ENCODE assay signal across 9 mouse cellular contexts in genomic region chr4:155838187-155839153, GRCm38 (mm10). TPM values are rescaled to one million over a fixed set of nuclear protein-coding genes. Genes with fewer than 3 reads are reported as not detected.
A peak's percentile ranks its signal among the peaks of the same experiment; 100 is the strongest.
DNase-seq lines count a peak whose midpoint lies in the region; ATAC-seq lines count a peak whose summit lies in the region.
"Had no signal": no experiment of that assay in that cellular context is flagged by ENCODE, and none has a peak within 500 bp of the region (broad histone marks: within the 10 kb centered on the region; RNA-seq: fewer than 3 reads in every experiment).

No protein-coding gene starts in this region.

- peak overlapping the region; percentile 77 for H3K4me2 ChIP-seq in kidney, embryonic 15.5 days
- peak overlapping the region; percentile 85; the same call in 1 of the 2 replicates for H3K4me2 ChIP-seq in heart, embryonic 15.5 days

- peaks cover 14% of the 10 kb centered on the region for H3K36me3 ChIP-seq in kidney, embryonic 15.5 days
- H3K36me3 ChIP-seq in heart, embryonic 15.5 days: peaks cover 2% of the 10 kb centered on the region; the same call in 1 of the 2 replicates

- peak overlapping the region; percentile 91 for H3K27ac ChIP-seq in kidney, embryonic 15.5 days
- peak overlapping the region; percentile 92 for H3K27ac ChIP-seq in brown adipose tissue, adult 24 weeks (replicated peaks; ENCODE audit: low read depth, low read length)
- H3K27ac ChIP-seq in heart, embryonic 15.5 days: peak overlapping the region; percentile 85

- ATAC-seq in kidney, embryonic 15.5 days (replicated peaks; ENCODE audit: low FRiP score): no peak
- no peak for ATAC-seq in heart, embryonic 15.5 days (replicated peaks; ENCODE audit: insufficient number of reproducible peaks, insufficient read depth, low FRiP score, low read depth)
- ATAC-seq in erythroblast, adult 5-6 weeks (replicated peaks; ENCODE audit: low FRiP score, poor library complexity, severe bottlenecking): no peak

- no peak for DNase-seq in kidney, adult 11 months
- peak; percentile 79 for DNase-seq in lung, postnatal 10 days
- DNase-seq in cerebellum, adult 11 months: no peak
- no peak for DNase-seq in adrenal gland, adult 8-10 months

- no peak overlapping the region; the same call in 1 of the 2 replicates for H3K9ac ChIP-seq in kidney, embryonic 15.5 days
- no peak overlapping the region for H3K9ac ChIP-seq in heart, embryonic 15.5 days

- no peaks in the 10 kb centered on the region for H3K27me3 ChIP-seq in kidney, embryonic 15.5 days
- peaks cover 5% of the 10 kb centered on the region; the same call in 1 of the 2 replicates for H3K27me3 ChIP-seq in heart, embryonic 15.5 days

- H3K4me1 ChIP-seq in kidney, embryonic 15.5 days: peaks cover 55% of the 10 kb centered on the region
- H3K4me1 ChIP-seq in brown adipose tissue, adult 24 weeks (ENCODE audit: control insufficient read depth, insufficient read depth, insufficient read length, low read length): peaks cover 23% of the 10 kb centered on the region
- H3K4me1 ChIP-seq in heart, embryonic 15.5 days (replicated peaks): peaks cover 51% of the 10 kb centered on the region

- no peak overlapping the region for H3K4me3 ChIP-seq in kidney, embryonic 15.5 days (replicated peaks)
- H3K4me3 ChIP-seq in brown adipose tissue, adult 24 weeks (ENCODE audit: insufficient read depth, low read depth, low read length): no peak overlapping the region
- H3K4me3 ChIP-seq in heart, embryonic 15.5 days: peak overlapping the region; percentile 53; the same call in 1 of the 2 replicates

- 52% methylated on average over 8 of the region's 8 CpGs for WGBS in kidney, embryonic 15.5 days
- WGBS in heart, embryonic 15.5 days: 36% methylated on average over 8 of the region's 8 CpGs

- H3K9me3 ChIP-seq in kidney, embryonic 15.5 days (replicated peaks): no peaks in the 10 kb centered on the region
- no peaks in the 10 kb centered on the region for H3K9me3 ChIP-seq in heart, embryonic 15.5 days (replicated peaks)

RNA-seq across cellular contexts. Expression of gene Mxra8, which starts 1.0 kb away (rescaled TPM):
- polyA plus RNA-seq in kidney, embryonic 15.5 days (2015; fragmentation: Nextera tagmentation; extraction: Ambion mirVana): 90.7 and 106 TPM in 2 replicates
- polyA plus RNA-seq in brown adipose tissue, adult 24 weeks (2012; ENCODE audit: insufficient read depth, insufficient read length, missing spikeins): 17.3 and 22.3 TPM in 2 replicates
- 72.7 and 91.4 TPM in 2 replicates for polyA plus RNA-seq in heart, embryonic 15.5 days (2015; fragmentation: Nextera tagmentation; extraction: Ambion mirVana)
- total RNA-seq in adrenal gland, adult 8-10 months (2022): 10 to 100 TPM; 45.1 to 93.9 (median 66.8) TPM
- total RNA-seq in erythroblast, adult 5-6 weeks (2015; ENCODE audit: low replicate concordance): 2.1 TPM in 1 of 2 replicates, not detected in the other
- not detected in 2 replicates for total RNA-seq in erythroblast, adult 5-6 weeks (2017; ENCODE audit: low replicate concordance)
- total RNA-seq: common myeloid progenitor, adult 5-6 weeks had no signal

RNA-seq across cellular contexts. Expression of gene Aurkaip1, which starts 7.4 kb away (rescaled TPM):
- 149 and 158 TPM in 2 replicates for polyA plus RNA-seq in kidney, embryonic 15.5 days (2015; fragmentation: Nextera tagmentation; extraction: Ambion mirVana)
- 259 and 309 TPM in 2 replicates for polyA plus RNA-seq in brown adipose tissue, adult 24 weeks (2012; ENCODE audit: insufficient read depth, insufficient read length, missing spikeins)
- polyA plus RNA-seq in heart, embryonic 15.5 days (2015; fragmentation: Nextera tagmentation; extraction: Ambion mirVana): 121 and 124 TPM in 2 replicates
- total RNA-seq in adrenal gland, adult 8-10 months (2022): 100 to 1,000 TPM; 134 to 175 (median 158) TPM
- 25.0 and 35.9 TPM in 2 replicates for total RNA-seq in erythroblast, adult 5-6 weeks (2015; ENCODE audit: low replicate concordance)
- 48.7 and 56.0 TPM in 2 replicates for total RNA-seq in erythroblast, adult 5-6 weeks (2017; ENCODE audit: low replicate concordance)

RNA-seq across cellular contexts. Expression of gene Dvl1, which starts 8.7 kb away (rescaled TPM):
- polyA plus RNA-seq in kidney, embryonic 15.5 days (2015; fragmentation: Nextera tagmentation; extraction: Ambion mirVana): 5.2 and 5.3 TPM in 2 replicates
- polyA plus RNA-seq in brown adipose tissue, adult 24 weeks (2012; ENCODE audit: insufficient read depth, insufficient read length, missing spikeins): 19.2 and 20.2 TPM in 2 replicates
- 8.1 and 12.2 TPM in 2 replicates for polyA plus RNA-seq in heart, embryonic 15.5 days (2015; fragmentation: Nextera tagmentation; extraction: Ambion mirVana)
- total RNA-seq in adrenal gland, adult 8-10 months (2022): 100 to 1,000 TPM in 1 of 4 experiments, 10 to 100 TPM in 3; 69.6 to 110 (median 73.1) TPM
- total RNA-seq in erythroblast, adult 5-6 weeks (2015; ENCODE audit: low replicate concordance): 3.7 and 6.7 TPM in 2 replicates
- 4.8 and 6.3 TPM in 2 replicates for total RNA-seq in erythroblast, adult 5-6 weeks (2017; ENCODE audit: low replicate concordance)

RNA-seq across cellular contexts. Expression of gene Tas1r3, which starts 24.7 kb away (rescaled TPM):
- polyA plus RNA-seq in kidney, embryonic 15.5 days (2015; fragmentation: Nextera tagmentation; extraction: Ambion mirVana): 0.18 and 0.19 TPM in 2 replicates
- not detected in 2 replicates for polyA plus RNA-seq in brown adipose tissue, adult 24 weeks (2012; ENCODE audit: insufficient read depth, insufficient read length, missing spikeins)
- 0.14 TPM in 2 replicates for polyA plus RNA-seq in heart, embryonic 15.5 days (2015; fragmentation: Nextera tagmentation; extraction: Ambion mirVana)
- 1 to 10 TPM in 1 of 4 experiments, under 1 TPM in 3; 0.46 to 1.2 (median 0.62) TPM for total RNA-seq in adrenal gland, adult 8-10 months (2022)
- not detected in 2 replicates for total RNA-seq in erythroblast, adult 5-6 weeks (2015; ENCODE audit: low replicate concordance)
- total RNA-seq in erythroblast, adult 5-6 weeks (2017; ENCODE audit: low replicate concordance): 0.14 and 0.85 TPM in 2 replicates

RNA-seq across cellular contexts. Expression of gene Ccnl2, which starts 26.2 kb away (rescaled TPM):
- polyA plus RNA-seq in kidney, embryonic 15.5 days (2015; fragmentation: Nextera tagmentation; extraction: Ambion mirVana): 158 and 173 TPM in 2 replicates
- 28.2 and 61.6 TPM in 2 replicates for polyA plus RNA-seq in brown adipose tissue, adult 24 weeks (2012; ENCODE audit: insufficient read depth, insufficient read length, missing spikeins)
- 106 and 123 TPM in 2 replicates for polyA plus RNA-seq in heart, embryonic 15.5 days (2015; fragmentation: Nextera tagmentation; extraction: Ambion mirVana)
- total RNA-seq in adrenal gland, adult 8-10 months (2022): 100 to 1,000 TPM in 3 of 4 experiments, 10 to 100 TPM in 1; 88.5 to 164 (median 122) TPM
- 117 and 136 TPM in 2 replicates for total RNA-seq in erythroblast, adult 5-6 weeks (2015; ENCODE audit: low replicate concordance)
- 187 and 202 TPM in 2 replicates for total RNA-seq in erythroblast, adult 5-6 weeks (2017; ENCODE audit: low replicate concordance)
